Mouse (Mus musculus): ENCODE data around the gene Gm20532. TPM values are rescaled to one million over a fixed set of nuclear protein-coding genes. Genes with fewer than 3 reads are reported as not detected.

The Gm20532 gene
- polyA plus RNA-seq, 1 experiment = not detected

DNA sequence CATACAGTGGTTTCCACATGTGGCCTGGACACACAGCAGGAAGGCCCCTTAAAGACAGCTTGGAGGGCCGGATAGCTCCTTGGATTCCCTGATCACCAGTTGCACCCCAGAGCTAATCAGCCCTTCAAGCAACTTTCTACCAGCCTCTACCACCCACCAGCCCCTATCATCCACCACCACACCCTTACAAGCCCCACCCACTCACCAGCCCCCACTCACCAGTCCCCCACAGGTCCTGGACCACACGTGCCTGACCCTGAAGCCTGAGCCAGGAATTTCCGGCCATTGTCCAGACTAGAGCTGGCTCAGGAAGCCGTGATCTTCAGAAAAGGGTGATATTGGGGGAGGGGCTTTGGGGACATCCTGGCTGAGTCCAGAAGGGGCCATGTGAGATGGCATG lies 10.6 kb upstream of the Gm20532 start:
- no peak overlapping the region for H3K4me3 ChIP-seq (ENCODE audit: control insufficient read depth, insufficient read depth, low read length)
- peaks cover 10% of the 10 kb centered on the region for H3K4me1 ChIP-seq (replicated peaks; ENCODE audit: control insufficient read depth, insufficient read depth, low read length)
- 93% methylated on average over 4 of the region's 4 CpGs for WGBS
- no peak for DNase-seq
- no peaks in the 10 kb centered on the region for H3K36me3 ChIP-seq (ENCODE audit: control insufficient read depth, insufficient read depth, low read length)
- no peak overlapping the region for H3K27ac ChIP-seq (ENCODE audit: control insufficient read depth, insufficient read depth, low read length)
- no peak for TF ChIP-seq CTCF (IDR thresholded peaks at IDR 0.05; ENCODE audit: borderline replicate concordance, control insufficient read depth, extremely low read depth, insufficient read depth, low read length, poor library complexity)
- TF ChIP-seq POLR2A (IDR thresholded peaks at IDR 0.05; ENCODE audit: control insufficient read depth, extremely low read depth, insufficient read depth, low read length, poor library complexity) = no peak
- no peaks in the 10 kb centered on the region for H3K27me3 ChIP-seq (ENCODE audit: control insufficient read depth, insufficient read depth, low read length)

DNA sequence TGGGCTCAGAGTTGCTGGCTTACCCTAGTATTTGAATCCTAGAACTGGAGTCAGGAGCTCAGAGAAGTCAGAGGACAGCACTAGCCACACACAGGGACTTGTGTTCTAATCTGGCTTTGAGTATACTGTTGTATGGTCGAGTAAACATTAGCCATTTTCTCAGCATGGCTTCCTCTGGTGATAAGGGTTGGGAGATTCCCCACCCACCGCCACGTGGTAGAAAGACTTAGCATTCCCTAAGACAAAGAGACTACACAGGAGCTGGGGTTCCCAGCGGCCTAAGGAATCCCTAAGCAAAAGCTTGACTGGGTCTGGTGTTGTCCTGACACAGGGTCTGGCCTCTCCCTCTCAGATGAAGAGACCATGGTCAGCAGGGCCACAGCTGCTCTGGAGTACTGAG lies 10.0 kb upstream of the Gm20532 start:
- Histone ChIP-seq H3K27me3 (ENCODE audit: control insufficient read depth, insufficient read depth, low read length) (no peaks in the 10 kb centered on the region), H3K36me3 (ENCODE audit: control insufficient read depth, insufficient read depth, low read length) (no peaks in the 10 kb centered on the region), H3K4me1 (replicated peaks; ENCODE audit: control insufficient read depth, insufficient read depth, low read length) (peaks cover 10% of the 10 kb centered on the region), H3K27ac (ENCODE audit: control insufficient read depth, insufficient read depth, low read length) (no peak overlapping the region), H3K4me3 (ENCODE audit: control insufficient read depth, insufficient read depth, low read length) (no peak overlapping the region)
- 79% methylated on average over 4 of the region's 4 CpGs for WGBS
- no peak for DNase-seq
- TF ChIP-seq POLR2A (IDR thresholded peaks at IDR 0.05; ENCODE audit: control insufficient read depth, extremely low read depth, insufficient read depth, low read length, poor library complexity) = no peak
- no peak for TF ChIP-seq CTCF (IDR thresholded peaks at IDR 0.05; ENCODE audit: borderline replicate concordance, control insufficient read depth, extremely low read depth, insufficient read depth, low read length, poor library complexity)

DNA sequence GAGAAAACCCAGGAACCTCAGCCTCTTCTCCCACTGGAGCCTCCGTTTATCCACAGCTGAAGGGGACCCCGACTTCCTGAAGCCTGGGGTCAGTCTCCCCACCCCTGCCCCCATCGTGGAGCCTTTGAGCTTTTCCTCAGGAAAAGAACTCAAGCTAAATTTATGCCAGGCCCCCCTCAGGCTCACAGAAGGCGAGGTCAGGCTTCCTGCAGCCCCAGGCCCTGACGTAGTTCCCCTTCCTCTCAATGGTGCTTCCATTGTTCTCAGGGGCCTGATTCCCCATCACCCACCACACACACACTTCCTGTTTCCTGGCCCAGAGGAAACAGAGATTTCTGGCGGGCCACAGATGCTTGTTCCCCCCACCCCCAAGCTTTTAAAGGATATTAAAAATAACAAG lies 8.1 kb upstream of the Gm20532 start:
- H3K4me1 ChIP-seq (replicated peaks; ENCODE audit: control insufficient read depth, insufficient read depth, low read length) = peaks cover 10% of the 10 kb centered on the region

DNA sequence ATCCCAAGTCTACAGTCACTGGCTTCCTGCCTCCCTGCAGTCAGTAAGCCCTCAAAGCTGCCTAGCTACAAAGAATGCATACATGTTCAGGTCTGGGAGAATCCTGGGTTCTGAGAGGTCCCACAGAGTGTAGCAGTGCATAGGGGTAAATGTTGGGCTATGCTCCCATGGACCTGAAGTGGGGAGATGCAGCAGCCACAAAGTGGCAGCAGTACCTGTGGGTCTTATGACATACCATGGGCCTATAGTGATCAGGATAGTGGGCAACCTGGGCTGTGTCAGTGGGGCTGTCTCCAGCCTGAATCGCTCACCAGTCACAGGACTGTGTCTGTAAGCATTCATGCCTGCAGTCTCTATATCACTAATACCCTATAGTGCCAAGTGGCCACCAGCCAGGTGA lies 6.7 kb upstream of the Gm20532 start, which contains the start of gene Egfl7:
Egfl7 (plus strand) TSS at position 301 of the 400 bp plus-strand sequence.
- Histone ChIP-seq H3K36me3 (ENCODE audit: control insufficient read depth, insufficient read depth, low read length) (no peaks in the 10 kb centered on the region), H3K4me3 (ENCODE audit: control insufficient read depth, insufficient read depth, low read length) (no peak within 1 kb of the TSS), H3K4me1 (replicated peaks; ENCODE audit: control insufficient read depth, insufficient read depth, low read length) (peaks cover 10% of the 10 kb centered on the region), H3K27me3 (ENCODE audit: control insufficient read depth, insufficient read depth, low read length) (no peaks in the 10 kb centered on the region), H3K27ac (ENCODE audit: control insufficient read depth, insufficient read depth, low read length) (no peak within 1 kb of the TSS)
- 91% methylated on average over 1 of the region's 1 CpGs for WGBS
- no peak for DNase-seq
- TF ChIP-seq POLR2A (IDR thresholded peaks at IDR 0.05; ENCODE audit: control insufficient read depth, extremely low read depth, insufficient read depth, low read length, poor library complexity) = no peak
- TF ChIP-seq CTCF (IDR thresholded peaks at IDR 0.05; ENCODE audit: borderline replicate concordance, control insufficient read depth, extremely low read depth, insufficient read depth, low read length, poor library complexity) = no peak

More for the DNA sequence above, 8.1 kb upstream of the Gm20532 start:
- no peak overlapping the region for H3K4me3 ChIP-seq (ENCODE audit: control insufficient read depth, insufficient read depth, low read length)
- H3K27me3 ChIP-seq (ENCODE audit: control insufficient read depth, insufficient read depth, low read length) = no peaks in the 10 kb centered on the region
- H3K36me3 ChIP-seq (ENCODE audit: control insufficient read depth, insufficient read depth, low read length) = no peaks in the 10 kb centered on the region
- no peak for TF ChIP-seq CTCF (IDR thresholded peaks at IDR 0.05; ENCODE audit: borderline replicate concordance, control insufficient read depth, extremely low read depth, insufficient read depth, low read length, poor library complexity)
- TF ChIP-seq POLR2A (IDR thresholded peaks at IDR 0.05; ENCODE audit: control insufficient read depth, extremely low read depth, insufficient read depth, low read length, poor library complexity) = no peak
- no peak overlapping the region for H3K27ac ChIP-seq (ENCODE audit: control insufficient read depth, insufficient read depth, low read length)
- WGBS = 15% methylated on average over 6 of the region's 6 CpGs
- no peak for DNase-seq

GRCm38 (mm10) chr2:26580751-26581150 lies 5.7 kb upstream of the Gm20532 start:
- TF ChIP-seq CTCF (IDR thresholded peaks at IDR 0.05; ENCODE audit: borderline replicate concordance, control insufficient read depth, extremely low read depth, insufficient read depth, low read length, poor library complexity) = no peak
- no peak for TF ChIP-seq POLR2A (IDR thresholded peaks at IDR 0.05; ENCODE audit: control insufficient read depth, extremely low read depth, insufficient read depth, low read length, poor library complexity)
- Histone ChIP-seq H3K4me3 (ENCODE audit: control insufficient read depth, insufficient read depth, low read length) (no peak overlapping the region), H3K4me1 (replicated peaks; ENCODE audit: control insufficient read depth, insufficient read depth, low read length) (peaks cover 10% of the 10 kb centered on the region), H3K27ac (ENCODE audit: control insufficient read depth, insufficient read depth, low read length) (no peak overlapping the region), H3K27me3 (ENCODE audit: control insufficient read depth, insufficient read depth, low read length) (no peaks in the 10 kb centered on the region), H3K36me3 (ENCODE audit: control insufficient read depth, insufficient read depth, low read length) (no peaks in the 10 kb centered on the region)
- WGBS = 65% methylated on average over 5 of the region's 5 CpGs
- no peak for DNase-seq

GRCm38 (mm10) chr2:26582203-26582602 lies 4.2 kb upstream of the Gm20532 start:
- Histone ChIP-seq H3K27ac (ENCODE audit: control insufficient read depth, insufficient read depth, low read length) (no peak overlapping the region), H3K4me1 (replicated peaks; ENCODE audit: control insufficient read depth, insufficient read depth, low read length) (peaks cover 20% of the 10 kb centered on the region), H3K36me3 (ENCODE audit: control insufficient read depth, insufficient read depth, low read length) (no peaks in the 10 kb centered on the region), H3K27me3 (ENCODE audit: control insufficient read depth, insufficient read depth, low read length) (no peaks in the 10 kb centered on the region), H3K4me3 (ENCODE audit: control insufficient read depth, insufficient read depth, low read length) (no peak overlapping the region)
- TF ChIP-seq CTCF (IDR thresholded peaks at IDR 0.05; ENCODE audit: borderline replicate concordance, control insufficient read depth, extremely low read depth, insufficient read depth, low read length, poor library complexity) (no peak), POLR2A (IDR thresholded peaks at IDR 0.05; ENCODE audit: control insufficient read depth, extremely low read depth, insufficient read depth, low read length, poor library complexity) (no peak)
- 72% methylated on average over 2 of the region's 2 CpGs for WGBS
- DNase-seq = no peak

GRCm38 (mm10) chr2:26582741-26583140 lies 3.7 kb upstream of the Gm20532 start:
- TF ChIP-seq CTCF (IDR thresholded peaks at IDR 0.05; ENCODE audit: borderline replicate concordance, control insufficient read depth, extremely low read depth, insufficient read depth, low read length, poor library complexity) = no peak
- no peak for TF ChIP-seq POLR2A (IDR thresholded peaks at IDR 0.05; ENCODE audit: control insufficient read depth, extremely low read depth, insufficient read depth, low read length, poor library complexity)
- H3K36me3 ChIP-seq (ENCODE audit: control insufficient read depth, insufficient read depth, low read length) = no peaks in the 10 kb centered on the region
- H3K27me3 ChIP-seq (ENCODE audit: control insufficient read depth, insufficient read depth, low read length) = no peaks in the 10 kb centered on the region
- DNase-seq = no peak
- WGBS = 83% methylated on average over 7 of the region's 7 CpGs
- peaks cover 20% of the 10 kb centered on the region for H3K4me1 ChIP-seq (replicated peaks; ENCODE audit: control insufficient read depth, insufficient read depth, low read length)
- H3K4me3 ChIP-seq (ENCODE audit: control insufficient read depth, insufficient read depth, low read length) = no peak overlapping the region
- no peak overlapping the region for H3K27ac ChIP-seq (ENCODE audit: control insufficient read depth, insufficient read depth, low read length)

Data from thymus, adult 2 months (tissue).